Mouse (Mus musculus) liver, embryonic 14.5 days (tissue): ENCODE data around the gene Uba7. TPM values are rescaled to one million over a fixed set of nuclear protein-coding genes. Genes with fewer than 3 reads are reported as not detected.

Source experiments
- ATAC-seq: fragments of 200-750 bp; cut with Nextera tagmentation; 2 replicates; pipeline ENCODE4 v1.8.0; 2017; ENCODE audit warnings: moderate number of reproducible peaks, mild to moderate bottlenecking, moderate library complexity; ENCODE audit not compliant: insufficient read depth
- DNase-seq, 3 experiments: peaks; one replicate each; pipeline ENCODE4 v3.0.0-alpha.2; 2012 to 2013; ENCODE audit warnings: low read depth in 3 of 3, low spot score in 3 of 3
- H3K27ac ChIP-seq: fragments of 300-500 bp; sonication (generic); 2 replicates; pipeline ENCODE4 v1.5.1; 2014; ENCODE audit warnings: moderate library complexity, mild to moderate bottlenecking, control low read depth, inconsistent platforms
- H3K27me3 ChIP-seq: fragments of 300-500 bp; sonication (generic); 2 replicates; pipeline ENCODE4 v1.6.1; 2014; ENCODE audit warnings: mild to moderate bottlenecking, low read length, moderate library complexity; ENCODE audit not compliant: control insufficient read depth, insufficient read depth
- H3K36me3 ChIP-seq: fragments of 300-500 bp; sonication (generic); replicated peaks from 2 replicates; pipeline ENCODE4 v1.6.1; 2014; ENCODE audit warnings: low read depth; ENCODE audit not compliant: control insufficient read depth, insufficient read depth
- H3K4me1 ChIP-seq, 2 experiments: fragments of 200-500 bp in 1 of 2; fragments of 300-500 bp in 1 of 2; sonication (generic) in 1 of 2; replicated peaks; 2 replicates each; pipeline ENCODE4 v1.6.1; 2012 to 2014; ENCODE audit warnings: antibody characterized with exemption in 1 of 2, inconsistent platforms in 1 of 2, low read length in 1 of 2; ENCODE audit not compliant: control insufficient read depth in 2 of 2, insufficient read depth in 2 of 2
- H3K4me2 ChIP-seq: fragments of 300-500 bp; sonication (generic); 2 replicates; pipeline ENCODE4 v1.6.1; 2014; ENCODE audit warnings: low read depth, mild to moderate bottlenecking, control low read depth, moderate library complexity
- H3K4me3 ChIP-seq, 2 experiments: fragments of 200-500 bp in 1 of 2; fragments of 300-500 bp in 1 of 2; sonication (generic) in 1 of 2; 2 replicates each; pipeline ENCODE4 v1.5.1; 2012 to 2014; ENCODE audit warnings: low read depth in 2 of 2, low read length in 2 of 2, mild to moderate bottlenecking in 2 of 2, control low read depth in 1 of 2, inconsistent platforms in 1 of 2, moderate library complexity in 1 of 2; ENCODE audit not compliant: insufficient read depth in 1 of 2
- H3K9ac ChIP-seq: fragments of 300-500 bp; sonication (generic); replicated peaks from 2 replicates; pipeline ENCODE4 v1.6.1; 2014; ENCODE audit warnings: mild to moderate bottlenecking, control low read depth, moderate library complexity
- H3K9me3 ChIP-seq: fragments of 300-500 bp; sonication (generic); 2 replicates; pipeline ENCODE4 v1.6.1; 2016; ENCODE audit warnings: low read length, mixed read lengths; ENCODE audit not compliant: control insufficient read depth
- CTCF ChIP-seq: IDR thresholded peaks from 2 replicates; pipeline ENCODE4 v1.5.1; 2016; ENCODE audit warnings: antibody characterized with exemption, low read depth, control low read depth
- EP300 ChIP-seq: IDR thresholded peaks from 2 replicates; pipeline ENCODE4 v1.6.1; 2016; ENCODE audit warnings: antibody characterized with exemption, low read depth
- WGBS: fragments of 180-500 bp; shearing (Covaris S2); extraction: QIAGEN DNeasy Blood & Tissue Kit; methylation state at CpG from one replicate; pipeline ENCODE4 v1.1.7; 2014; ENCODE audit not compliant: insufficient replicate concordance; 5-methylcytosine and 5-hydroxymethylcytosine counted together
- polyA plus RNA-seq, 2 experiments: library from polyadenylated mRNA; depleted of rRNA in 1 of 2; stranded (reverse) in 1 of 2; unstranded in 1 of 2; fragments of >200 nt; fragmentation: Nextera tagmentation in 1 of 2; extraction: Ambion mirVana in 1 of 2; gene quantifications; 2 replicates each; pipeline versions ENCODE4 v1.2.1 to v1.2.3; 2012 to 2014

Gene Uba7
- polyA plus RNA-seq, 2 experiments = 49.1 to 83.3 TPM

GRCm38 (mm10) chr9:107950460-107951355, 24.6 kb upstream of the Uba7 start:
- peak overlapping the region; percentile 80 for H3K4me2 ChIP-seq
- H3K4me1 ChIP-seq = peaks cover 7 to 17% of the 10 kb centered on the region in 2 experiments; a peak in 3 of 4 replicates
- peak overlapping the region; percentile 90 to 93 for H3K4me3 ChIP-seq
- 14% methylated on average over 45 of the region's 45 CpGs for WGBS
- no peaks in the 10 kb centered on the region for H3K36me3 ChIP-seq
- H3K9ac ChIP-seq = peak overlapping the region; percentile 82
- DNase-seq = peak; percentile 85 to 87 (median 86)
- no peaks in the 10 kb centered on the region for H3K27me3 ChIP-seq
- peak overlapping the region; percentile 56 for H3K27ac ChIP-seq
- no peaks in the 10 kb centered on the region for H3K9me3 ChIP-seq
- TF ChIP-seq EP300 (no peak), CTCF (no peak)
- peak; percentile 88 for ATAC-seq

- no peak overlapping the region for H3K4me3 ChIP-seq
- no peak overlapping the region for H3K9ac ChIP-seq
- H3K4me1 ChIP-seq = peaks cover 3 to 8% of the 10 kb centered on the region in 2 experiments; a peak in 3 of 4 replicates
- peaks cover 28% of the 10 kb centered on the region for H3K36me3 ChIP-seq
- TF ChIP-seq CTCF (no peak), EP300 (no peak)
- H3K27ac ChIP-seq = no peak overlapping the region
- no peak overlapping the region for H3K4me2 ChIP-seq
- ATAC-seq = no peak
- no peak for DNase-seq
- no peaks in the 10 kb centered on the region for H3K9me3 ChIP-seq
- WGBS = 78% methylated on average over 6 of the region's 6 CpGs
- no peaks in the 10 kb centered on the region for H3K27me3 ChIP-seq
Observed at GRCm38 (mm10) chr9:107955613-107956289, 19.6 kb upstream of the Uba7 start.

GRCm38 (mm10) chr9:107957141-107957540, 18.2 kb upstream of the Uba7 start:
- DNase-seq (no peak), ATAC-seq (no peak)
- Histone ChIP-seq H3K4me3 (no peak overlapping the region), H3K36me3 (peaks cover 42% of the 10 kb centered on the region), H3K4me2 (no peak overlapping the region), H3K9me3 (no peaks in the 10 kb centered on the region), H3K27ac (no peak overlapping the region), H3K27me3 (no peaks in the 10 kb centered on the region), H3K9ac (no peak overlapping the region), H3K4me1 (peaks cover 0 to 3% of the 10 kb centered on the region in 2 experiments; a peak in 2 of 4 replicates)
- TF ChIP-seq EP300 = no peak
- no peak for TF ChIP-seq CTCF
- 61% methylated on average over 6 of the region's 6 CpGs for WGBS

GRCm38 (mm10) chr9:107959896-107960295, 15.4 kb upstream of the Uba7 start:
- TF ChIP-seq EP300 (no peak), CTCF (no peak)
- Histone ChIP-seq H3K4me2 (no peak overlapping the region), H3K4me3 (no peak overlapping the region), H3K36me3 (peaks cover 46% of the 10 kb centered on the region), H3K4me1 (peaks cover 0 to 4% of the 10 kb centered on the region in 2 experiments; a peak in 1 of 4 replicates), H3K9ac (no peak overlapping the region), H3K27ac (no peak overlapping the region), H3K9me3 (no peaks in the 10 kb centered on the region), H3K27me3 (no peaks in the 10 kb centered on the region)
- WGBS = 80% methylated on average over 6 of the region's 6 CpGs
- no peak for DNase-seq
- ATAC-seq = no peak

GRCm38 (mm10) chr9:107960928-107961327, 14.4 kb upstream of the Uba7 start:
- Histone ChIP-seq H3K27ac (no peak overlapping the region), H3K36me3 (peaks cover 46% of the 10 kb centered on the region), H3K4me2 (no peak overlapping the region), H3K4me3 (no peak overlapping the region), H3K9ac (no peak overlapping the region), H3K9me3 (no peaks in the 10 kb centered on the region), H3K27me3 (no peaks in the 10 kb centered on the region), H3K4me1 (peaks cover 0 to 4% of the 10 kb centered on the region in 2 experiments; a peak in 1 of 4 replicates)
- no peak for DNase-seq
- WGBS = 61% methylated on average over 4 of the region's 4 CpGs
- TF ChIP-seq EP300 (no peak), CTCF (peak; percentile 51)
- ATAC-seq = no peak
